Mouse (Mus musculus) bone marrow macrophage, adult 2 months (primary cell): ENCODE measurements around the gene Lactbl1.

Source experiments
- CTCF ChIP-seq: IDR thresholded peaks from 2 replicates; pipeline ENCODE4 v1.5.1; 2012; ENCODE audit warnings: low read depth, mild to moderate bottlenecking, low read length, moderate library complexity
- POLR2A ChIP-seq: IDR thresholded peaks from 2 replicates; pipeline ENCODE4 v1.6.1; 2012; ENCODE audit warnings: mild to moderate bottlenecking, low read depth, low read length, borderline replicate concordance

DNA sequence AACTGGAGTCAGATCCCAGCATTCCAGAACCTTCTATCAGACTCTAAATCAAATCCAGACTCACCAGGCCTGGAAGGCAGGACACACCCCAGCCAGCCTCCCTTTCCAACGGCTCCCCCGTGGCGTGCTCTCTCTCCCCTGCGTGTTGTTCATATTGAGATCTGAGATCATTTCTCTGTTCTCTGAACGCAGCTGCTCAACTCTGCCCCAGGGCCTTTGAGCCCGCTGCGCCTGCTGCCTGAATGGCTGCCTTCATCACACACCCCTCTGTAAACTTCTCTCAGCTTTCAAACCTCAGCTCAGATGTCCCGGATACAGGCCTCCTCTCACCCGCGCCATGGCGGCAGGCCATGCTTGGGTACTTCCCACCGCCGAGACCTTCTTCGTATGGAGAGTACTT is 58.2 kb downstream of the Lactbl1 start:
- TF ChIP-seq CTCF (no peak), POLR2A (no peak)
